10 mouse cellular contexts compared by ENCODE assay signal in the genomic region with DNA sequence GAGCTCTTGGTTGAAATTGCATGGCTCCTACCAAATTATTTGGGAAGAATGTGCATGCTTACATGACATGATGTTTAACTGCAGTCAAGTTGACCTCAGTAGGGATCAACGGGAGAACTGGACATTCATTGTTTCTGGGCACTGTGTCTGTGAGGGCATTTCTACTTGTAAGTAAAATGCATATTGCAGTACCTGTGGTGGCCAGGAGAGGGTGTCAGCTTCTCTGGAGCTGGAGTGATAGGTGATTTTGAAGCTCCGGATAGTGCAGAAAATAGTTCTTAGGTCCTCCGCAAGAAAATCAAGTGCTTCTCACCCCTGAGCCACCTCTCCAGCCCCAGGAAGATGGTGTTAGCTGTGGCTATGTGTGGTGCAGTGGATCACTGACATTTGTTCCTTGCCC.
DNase-seq lines count a peak whose midpoint lies in the region; ATAC-seq and TF ChIP-seq lines count a peak whose summit lies in the region.
"Had no signal": no experiment of that assay in that cellular context is flagged by ENCODE, and none has a peak within 500 bp of the region (broad histone marks: within the 10 kb centered on the region; RNA-seq: fewer than 3 reads in every experiment).

No protein-coding gene starts in this region.

- H3K9ac ChIP-seq in hindbrain, embryonic 14.5 days = no peak overlapping the region
- no peak overlapping the region for H3K9ac ChIP-seq in hindbrain, embryonic 16.5 days (ENCODE audit: low read depth, low read length)
- no peak overlapping the region for H3K9ac ChIP-seq in MEL (ENCODE audit: control insufficient read depth, low read depth, low read length, poor library complexity, severe bottlenecking)
- H3K9ac ChIP-seq: limb, embryonic 12.5 days had no signal

- H3K36me3 ChIP-seq in hindbrain, embryonic 14.5 days (replicated peaks; ENCODE audit: control insufficient read depth, insufficient read depth) = no peaks in the 10 kb centered on the region
- no peaks in the 10 kb centered on the region for H3K36me3 ChIP-seq in hindbrain, embryonic 16.5 days (ENCODE audit: control insufficient read depth, insufficient read depth, low read length)
- H3K36me3 ChIP-seq in MEL (ENCODE audit: control insufficient read depth in 1 of 2, insufficient read depth in 2 of 2, low read length in 2 of 2) = no peaks in the 10 kb centered on the region
- H3K36me3 ChIP-seq: limb, embryonic 12.5 days had no signal

- ATAC-seq in hindbrain, embryonic 14.5 days (ENCODE audit: low FRiP score) = no peak
- ATAC-seq in hindbrain, embryonic 16.5 days = no peak
- no peak for ATAC-seq in CD4-positive, CD25-positive, alpha-beta regulatory T cell, adult 4 months
- ATAC-seq: Patski had no signal

- WGBS in hindbrain, embryonic 14.5 days = 60% methylated on average over 3 of the region's 3 CpGs
- 61% methylated on average over 3 of the region's 3 CpGs for WGBS in hindbrain, embryonic 16.5 days

- no peak for TF ChIP-seq POLR2A in MEL (IDR thresholded peaks at IDR 0.05; ENCODE audit: control insufficient read depth in 1 of 2, insufficient read depth in 1 of 2, low read depth in 1 of 2, low read length in 2 of 2, poor library complexity in 1 of 2)

- H3K79me2 ChIP-seq in MEL (ENCODE audit: control insufficient read depth, insufficient read depth, low read length, poor library complexity) = no peaks in the 10 kb centered on the region

- no peak overlapping the region for H3K4me3 ChIP-seq in hindbrain, embryonic 14.5 days (replicated peaks; ENCODE audit: low read length)
- no peak overlapping the region for H3K4me3 ChIP-seq in hindbrain, embryonic 16.5 days (ENCODE audit: low read length)
- no peak overlapping the region for H3K4me3 ChIP-seq in MEL (ENCODE audit: control insufficient read depth in 1 of 2, insufficient read depth in 1 of 2, low read depth in 2 of 2, low read length in 2 of 2)
- H3K4me3 ChIP-seq: limb, embryonic 12.5 days had no signal

- H3K9me3 ChIP-seq in hindbrain, embryonic 14.5 days (ENCODE audit: control insufficient read depth, low read length) = no peaks in the 10 kb centered on the region
- H3K9me3 ChIP-seq in hindbrain, embryonic 16.5 days (ENCODE audit: control insufficient read depth, low read length) = no peaks in the 10 kb centered on the region
- no peaks in the 10 kb centered on the region for H3K9me3 ChIP-seq in MEL (replicated peaks; ENCODE audit: insufficient read depth, low read length)
- H3K9me3 ChIP-seq: limb, embryonic 12.5 days had no signal

- no peak overlapping the region for H3K27ac ChIP-seq in hindbrain, embryonic 14.5 days
- no peak overlapping the region for H3K27ac ChIP-seq in hindbrain, embryonic 16.5 days (ENCODE audit: low read depth, low read length)
- H3K27ac ChIP-seq in MEL (ENCODE audit: control insufficient read depth, low read depth, low read length) = no peak overlapping the region
- H3K27ac ChIP-seq: limb, embryonic 12.5 days had no signal

- TF ChIP-seq CTCF in MEL (IDR thresholded peaks at IDR 0.05 in 2 of 3, conservative IDR thresholded peaks at IDR 0.05 in 1 of 3; ENCODE audit: control insufficient read depth in 1 of 3, insufficient read depth in 1 of 3, low read depth in 2 of 3, low read length in 3 of 3, poor library complexity in 1 of 3, severe bottlenecking in 1 of 3) = no peak

- no peaks in the 10 kb centered on the region for H3K27me3 ChIP-seq in hindbrain, embryonic 14.5 days (ENCODE audit: control insufficient read depth, insufficient read depth, low read length)
- no peaks in the 10 kb centered on the region for H3K27me3 ChIP-seq in hindbrain, embryonic 16.5 days (replicated peaks; ENCODE audit: control insufficient read depth, insufficient read depth, low read length)
- H3K27me3 ChIP-seq in MEL (ENCODE audit: control insufficient read depth in 1 of 2, insufficient read depth in 2 of 2, low read length in 2 of 2) = no peaks in the 10 kb centered on the region
- H3K27me3 ChIP-seq: limb, embryonic 12.5 days had no signal

- no peak for TF ChIP-seq RAD21 in MEL (IDR thresholded peaks at IDR 0.05; ENCODE audit: low read depth, low read length)

- no peak for TF ChIP-seq EP300 in MEL (IDR thresholded peaks at IDR 0.05; ENCODE audit: low read depth in 1 of 2, low read length in 2 of 2)

- H3K4me2 ChIP-seq in hindbrain, embryonic 14.5 days (replicated peaks) = no peak overlapping the region
- no peak overlapping the region for H3K4me2 ChIP-seq in hindbrain, embryonic 16.5 days (ENCODE audit: low read length)
- H3K4me2 ChIP-seq: limb, embryonic 12.5 days had no signal

- no peaks in the 10 kb centered on the region for H3K4me1 ChIP-seq in hindbrain, embryonic 14.5 days (replicated peaks; ENCODE audit: control insufficient read depth, insufficient read depth, low read length)
- H3K4me1 ChIP-seq in hindbrain, embryonic 16.5 days (ENCODE audit: control insufficient read depth, insufficient read depth, low read depth, low read length) = no peaks in the 10 kb centered on the region
- H3K4me1 ChIP-seq in MEL (ENCODE audit: control insufficient read depth in 1 of 2, insufficient read depth in 2 of 2, low read length in 2 of 2) = no peaks in the 10 kb centered on the region
- H3K4me1 ChIP-seq: limb, embryonic 12.5 days had no signal

- DNase-seq in hindbrain, embryonic 14.5 days (ENCODE audit: low spot score) = peak; percentile 53
- DNase-seq in MEL (ENCODE audit: low read depth, low spot score) = peak; percentile 1
- DNase-seq in cerebellum, adult 11-12 months = peak; percentile 51
- peak; percentile 49 for DNase-seq in kidney, postnatal 10 days
- DNase-seq in lung, postnatal 36 days = peak; percentile 18
- DNase-seq in urinary bladder, postnatal 25 days (ENCODE audit: low spot score) = no peak

TF ChIP-seq in MEL, 35 proteins besides CTCF, POLR2A, EP300 and RAD21:
- TF ChIP-seq ZKSCAN1 (IDR thresholded peaks at IDR 0.05; ENCODE audit: low read depth, low read length) = no peak
- TF ChIP-seq ZC3H11A (IDR thresholded peaks at IDR 0.05; ENCODE audit: low read depth, low read length) = no peak
- no peak for TF ChIP-seq MEF2A (IDR thresholded peaks at IDR 0.05; ENCODE audit: extremely low read depth, insufficient replicate concordance, low read depth, low read length, poor library complexity, severe bottlenecking)
- TF ChIP-seq ZNF384 (IDR thresholded peaks at IDR 0.05; ENCODE audit: low read depth, low read length) = no peak
- no peak for TF ChIP-seq MAFK (IDR thresholded peaks at IDR 0.05; ENCODE audit: borderline replicate concordance, low read depth, low read length)
- TF ChIP-seq SMC3 (IDR thresholded peaks at IDR 0.05; ENCODE audit: low read depth, low read length) = no peak
- no peak for TF ChIP-seq MYB (IDR thresholded peaks at IDR 0.05; ENCODE audit: low read depth, low read length)
- no peak for TF ChIP-seq JUND (IDR thresholded peaks at IDR 0.05; ENCODE audit: low read depth, low read length)
- TF ChIP-seq POLR2AphosphoS5 (IDR thresholded peaks at IDR 0.05; ENCODE audit: borderline replicate concordance, low read depth, low read length) = no peak
- TF ChIP-seq ZMIZ1 (IDR thresholded peaks at IDR 0.05; ENCODE audit: low read depth, low read length) = no peak
- TF ChIP-seq TAL1 (IDR thresholded peaks at IDR 0.05; ENCODE audit: low read length) = no peak
- no peak for TF ChIP-seq MAZ (IDR thresholded peaks at IDR 0.05; ENCODE audit: low read depth, low read length)
- no peak for TF ChIP-seq USF1 (IDR thresholded peaks at IDR 0.05; ENCODE audit: low read depth, low read length)
- TF ChIP-seq SIN3A (IDR thresholded peaks at IDR 0.05; ENCODE audit: low read length) = no peak
- no peak for TF ChIP-seq MAX (IDR thresholded peaks at IDR 0.05; ENCODE audit: low read length)
- TF ChIP-seq NRF1 (IDR thresholded peaks at IDR 0.05; ENCODE audit: insufficient read depth, low read depth, low read length, poor library complexity, severe bottlenecking) = no peak
